In genomic region chr2:157913204-157913636, GRCm38 (mm10) we compare ENCODE assay signal across 8 mouse cellular contexts. TPM values are rescaled to one million over a fixed set of nuclear protein-coding genes. Genes with fewer than 3 reads are reported as not detected.
A peak's percentile ranks its signal among the peaks of the same experiment; 100 is the strongest.
DNase-seq lines count a peak whose midpoint lies in the region; ATAC-seq and TF ChIP-seq lines count a peak whose summit lies in the region.

No protein-coding gene starts in this region.

- no peaks in the 10 kb centered on the region for H3K9me3 ChIP-seq in heart, embryonic 15.5 days (replicated peaks)
- H3K9me3 ChIP-seq in kidney, embryonic 16.5 days (ENCODE audit: low read length), result no peaks in the 10 kb centered on the region
- H3K9me3 ChIP-seq in lung, postnatal 0 days (ENCODE audit: low read length), result no peaks in the 10 kb centered on the region

- DNase-seq in 3134 (ENCODE audit: extremely low read depth, insufficient read length, low spot score) (peak; percentile 54), Patski (ENCODE audit: low read depth, low spot score) (peak; percentile 77)
- peak; percentile 91 for DNase-seq in lung, postnatal 0 days (ENCODE audit: low spot score)
- peak; percentile 86 for DNase-seq in ovary, postnatal 14 days (ENCODE audit: low spot score)
- peak; percentile 47 to 64 for DNase-seq in urinary bladder, adult 18-20 months (ENCODE audit: low spot score in 2 of 2)

- WGBS in heart, embryonic 15.5 days, result under 1% methylated on average over 16 of the region's 16 CpGs
- under 1% methylated on average over 16 of the region's 16 CpGs for WGBS in kidney, embryonic 16.5 days
- WGBS in lung, postnatal 0 days, result 1% methylated on average over 16 of the region's 16 CpGs

- H3K27ac ChIP-seq in heart, embryonic 15.5 days, result no peak overlapping the region
- H3K27ac ChIP-seq in kidney, embryonic 16.5 days (ENCODE audit: low read length), result no peak overlapping the region
- H3K27ac ChIP-seq in lung, postnatal 0 days (ENCODE audit: low read length), result no peak overlapping the region

- TF ChIP-seq EP300 in lung, postnatal 0 days (IDR thresholded peaks at IDR 0.05), result no peak

- H3K36me3 ChIP-seq in heart, embryonic 15.5 days, result no peaks in the 10 kb centered on the region
- H3K36me3 ChIP-seq in kidney, embryonic 16.5 days (ENCODE audit: insufficient read depth, low read length), result no peaks in the 10 kb centered on the region
- no peaks in the 10 kb centered on the region for H3K36me3 ChIP-seq in lung, postnatal 0 days (ENCODE audit: insufficient read depth, low read length)

- H3K4me2 ChIP-seq in heart, embryonic 15.5 days, result no peak overlapping the region
- H3K4me2 ChIP-seq in kidney, embryonic 16.5 days (replicated peaks; ENCODE audit: low read depth, low read length), result no peak overlapping the region
- no peak overlapping the region for H3K4me2 ChIP-seq in lung, postnatal 0 days (replicated peaks; ENCODE audit: low read depth, low read length)

- POLR2A ChIA-PET in Patski (lab: Charles Lee), result no interaction called here

- H3K9ac ChIP-seq in heart, embryonic 15.5 days, result no peak overlapping the region
- H3K9ac ChIP-seq in kidney, embryonic 16.5 days (replicated peaks; ENCODE audit: low read length), result no peak overlapping the region
- H3K9ac ChIP-seq in lung, postnatal 0 days (replicated peaks; ENCODE audit: low read depth), result no peak overlapping the region

- H3K4me3 ChIP-seq in heart, embryonic 15.5 days, result no peak overlapping the region
- H3K4me3 ChIP-seq in kidney, embryonic 16.5 days (ENCODE audit: low read length), result no peak overlapping the region
- H3K4me3 ChIP-seq in lung, postnatal 0 days (ENCODE audit: low read depth, low read length), result no peak overlapping the region

- in situ Hi-C loops in Patski (cut with MboI; ENCODE audit: low pct_unique_long_range_greater_than_20kb), result no loop called here

- no peak for TF ChIP-seq CTCF in Patski (IDR thresholded peaks at IDR 0.05)
- 0 out of 2 replicates have a peak, but pooled peaks have one; percentile 8 for TF ChIP-seq CTCF in lung, postnatal 0 days (IDR thresholded peaks at IDR 0.05)

- peaks cover 7% of the 10 kb centered on the region for H3K4me1 ChIP-seq in heart, embryonic 15.5 days (replicated peaks)
- H3K4me1 ChIP-seq in kidney, embryonic 16.5 days (ENCODE audit: insufficient read depth, low read length), result peaks cover 7% of the 10 kb centered on the region; the same call in 1 of the 2 replicates
- H3K4me1 ChIP-seq in lung, postnatal 0 days (ENCODE audit: insufficient read depth, low read depth, low read length), result no peaks in the 10 kb centered on the region

- peak; percentile 52 for ATAC-seq in Patski
- ATAC-seq in erythroblast, adult 5-6 weeks (replicated peaks; ENCODE audit: low FRiP score, poor library complexity, severe bottlenecking), result peak; percentile 48; the same call in 1 of the 2 replicates
- ATAC-seq in heart, embryonic 15.5 days (replicated peaks; ENCODE audit: insufficient number of reproducible peaks, insufficient read depth, low FRiP score, low read depth), result 0 out of 2 replicates have a peak, but pooled peaks have one; percentile 53
- ATAC-seq in kidney, embryonic 16.5 days (ENCODE audit: low FRiP score, low TSS enrichment), result peak; percentile 68
- peak; percentile 82 for ATAC-seq in lung, postnatal 0 days

- CTCF ChIA-PET in Patski (lab: Charles Lee), result no interaction called here

- H3K27me3 ChIP-seq in Patski, result peaks cover 43% of the 10 kb centered on the region
- peaks cover 71% of the 10 kb centered on the region for H3K27me3 ChIP-seq in heart, embryonic 15.5 days
- H3K27me3 ChIP-seq in kidney, embryonic 16.5 days (ENCODE audit: insufficient read depth, low read length), result peaks cover 44% of the 10 kb centered on the region
- peaks cover 33% of the 10 kb centered on the region for H3K27me3 ChIP-seq in lung, postnatal 0 days (replicated peaks; ENCODE audit: insufficient read depth, low read length)

RNA-seq across cellular contexts. Expression of gene Vstm2l, which starts 1.2 kb away (rescaled TPM):
- not detected for polyA plus RNA-seq in Patski (2021)
- not detected in 2 replicates for total RNA-seq in erythroblast, adult 5-6 weeks (2015; ENCODE audit: low replicate concordance)
- not detected in 2 replicates for total RNA-seq in erythroblast, adult 5-6 weeks (2017; ENCODE audit: low replicate concordance)
- polyA plus RNA-seq in heart, embryonic 15.5 days (2015; fragmentation: Nextera tagmentation; extraction: Ambion mirVana), result 0.33 TPM in 1 of 2 replicates, not detected in the other
- 0.21 and 0.22 TPM in 2 replicates for polyA plus RNA-seq in kidney, embryonic 16.5 days (2015; fragmentation: Nextera tagmentation; extraction: Ambion mirVana)
- not detected in 2 replicates for polyA plus RNA-seq in lung, postnatal 0 days (2015; fragmentation: Nextera tagmentation; extraction: Ambion mirVana)
